Mouse (Mus musculus): ENCODE measurements at regions not wholly inside any gene's neighbourhood (a gene's known extent, or its start where the extent isn't known, plus 50 kb on each side); places are given as distances from the start of the nearest gene placed in this dataset.

DNA sequence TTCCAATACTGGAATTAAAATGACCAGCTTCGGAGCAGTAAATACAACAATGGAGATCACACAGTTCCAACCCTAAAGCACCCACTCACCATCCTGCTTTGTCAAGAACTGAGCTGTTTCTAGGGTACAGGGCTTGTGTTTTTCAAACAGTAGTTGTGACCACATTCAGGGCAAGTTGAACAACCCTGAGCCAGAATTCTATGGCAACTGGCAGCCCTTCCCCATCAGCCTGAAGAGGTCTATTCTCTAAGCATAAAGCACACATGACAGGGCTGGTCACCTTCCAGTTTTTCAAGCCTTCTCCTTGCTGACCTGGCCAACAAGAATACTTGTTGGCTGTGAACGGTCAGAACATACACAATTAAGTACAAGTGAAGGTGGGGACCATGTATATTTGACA, 150.5 kb upstream of the Adamts9 start:
- Histone ChIP-seq H3K9ac (ENCODE audit: low read depth, low read length) (no peak overlapping the region), H3K36me3 (ENCODE audit: control insufficient read depth, insufficient read depth) (no peaks in the 10 kb centered on the region), H3K4me2 (replicated peaks; ENCODE audit: low read depth) (no peak overlapping the region), H3K9me3 (ENCODE audit: control insufficient read depth) (no peaks in the 10 kb centered on the region), H3K4me3 (ENCODE audit: low read depth, low read length) (no peak overlapping the region), H3K4me1 (replicated peaks; ENCODE audit: control insufficient read depth, insufficient read depth, low read length) (no peaks in the 10 kb centered on the region), H3K27ac (ENCODE audit: low read depth, low read length) (no peak overlapping the region), H3K27me3 (replicated peaks; ENCODE audit: control insufficient read depth, insufficient read depth, low read length) (no peaks in the 10 kb centered on the region)
- WGBS: 80% methylated on average over 2 of the region's 2 CpGs
- no peak for ATAC-seq
- no peak for TF ChIP-seq CTCF (IDR thresholded peaks at IDR 0.05; ENCODE audit: low read depth)

DNA sequence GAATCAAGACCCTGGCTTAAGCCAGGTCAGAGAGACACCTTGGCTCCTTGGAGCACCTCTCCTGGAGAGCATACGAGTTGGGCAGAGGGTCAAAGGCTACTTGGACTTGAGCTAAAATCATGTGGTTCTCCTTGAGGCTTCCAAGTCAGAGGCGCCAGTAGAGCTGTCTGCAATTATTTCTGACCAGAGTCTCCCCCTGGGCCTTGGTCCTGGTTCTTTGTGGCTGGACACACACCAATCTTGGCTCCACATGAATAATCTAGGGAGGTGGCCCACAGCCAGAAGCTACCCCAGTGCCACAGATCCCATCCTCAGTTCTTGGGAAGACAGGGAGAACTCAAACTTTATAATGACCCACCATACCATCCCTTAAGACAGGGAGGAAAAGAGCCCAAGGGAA, 144.0 kb upstream of the Adamts9 start:
- Histone ChIP-seq H3K27me3 (replicated peaks; ENCODE audit: control insufficient read depth, insufficient read depth, low read length) (no peaks in the 10 kb centered on the region), H3K9me3 (ENCODE audit: control insufficient read depth) (no peaks in the 10 kb centered on the region), H3K36me3 (ENCODE audit: control insufficient read depth, insufficient read depth) (no peaks in the 10 kb centered on the region), H3K4me1 (replicated peaks; ENCODE audit: control insufficient read depth, insufficient read depth, low read length) (no peaks in the 10 kb centered on the region), H3K4me2 (replicated peaks; ENCODE audit: low read depth) (no peak overlapping the region), H3K4me3 (ENCODE audit: low read depth, low read length) (no peak overlapping the region), H3K27ac (ENCODE audit: low read depth, low read length) (no peak overlapping the region), H3K9ac (ENCODE audit: low read depth, low read length) (no peak overlapping the region)
- 80% methylated on average over 2 of the region's 2 CpGs for WGBS
- TF ChIP-seq CTCF (IDR thresholded peaks at IDR 0.05; ENCODE audit: low read depth): no peak
- ATAC-seq: no peak

- WGBS: 85% methylated on average over 1 of the region's 1 CpGs
- Histone ChIP-seq H3K9me3 (ENCODE audit: control insufficient read depth) (no peaks in the 10 kb centered on the region), H3K4me2 (replicated peaks; ENCODE audit: low read depth) (no peak overlapping the region), H3K27ac (ENCODE audit: low read depth, low read length) (no peak overlapping the region), H3K4me1 (replicated peaks; ENCODE audit: control insufficient read depth, insufficient read depth, low read length) (no peaks in the 10 kb centered on the region), H3K9ac (ENCODE audit: low read depth, low read length) (no peak overlapping the region), H3K36me3 (ENCODE audit: control insufficient read depth, insufficient read depth) (no peaks in the 10 kb centered on the region), H3K27me3 (replicated peaks; ENCODE audit: control insufficient read depth, insufficient read depth, low read length) (no peaks in the 10 kb centered on the region), H3K4me3 (ENCODE audit: low read depth, low read length) (no peak overlapping the region)
- ATAC-seq: no peak
- TF ChIP-seq CTCF (IDR thresholded peaks at IDR 0.05; ENCODE audit: low read depth): no peak
These were observed 141.0 kb upstream of the Adamts9 start for GRCm38 (mm10) chr6:93084286-93084685.

DNA sequence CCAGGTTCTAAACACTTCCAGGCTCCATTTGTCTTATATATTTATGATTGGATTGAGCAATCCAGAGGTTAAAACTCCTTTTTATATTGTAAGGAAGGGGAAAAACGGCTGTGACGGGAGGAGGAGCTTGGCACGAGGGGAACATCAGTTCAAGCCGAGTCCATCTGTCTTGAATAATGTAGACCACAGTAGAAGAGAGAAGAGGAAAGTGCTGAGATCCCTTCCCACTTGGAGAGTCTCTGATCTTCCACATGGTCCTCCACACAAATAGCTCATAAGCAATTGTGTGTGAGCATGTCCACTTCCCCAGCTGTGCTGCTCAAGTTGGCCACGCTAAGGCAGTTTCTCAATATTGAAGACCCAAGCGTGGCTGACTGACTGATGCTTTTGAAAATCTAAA, 140.4 kb upstream of the Adamts9 start:
- ATAC-seq: no peak
- H3K27ac ChIP-seq (ENCODE audit: low read depth, low read length): no peak overlapping the region
- no peaks in the 10 kb centered on the region for H3K36me3 ChIP-seq (ENCODE audit: control insufficient read depth, insufficient read depth)
- H3K4me1 ChIP-seq (replicated peaks; ENCODE audit: control insufficient read depth, insufficient read depth, low read length): no peaks in the 10 kb centered on the region
- no peak overlapping the region for H3K9ac ChIP-seq (ENCODE audit: low read depth, low read length)
- no peaks in the 10 kb centered on the region for H3K27me3 ChIP-seq (replicated peaks; ENCODE audit: control insufficient read depth, insufficient read depth, low read length)
- no peak overlapping the region for H3K4me2 ChIP-seq (replicated peaks; ENCODE audit: low read depth)
- WGBS: 66% methylated on average over 6 of the region's 6 CpGs
- H3K4me3 ChIP-seq (ENCODE audit: low read depth, low read length): no peak overlapping the region
- no peak for TF ChIP-seq CTCF (IDR thresholded peaks at IDR 0.05; ENCODE audit: low read depth)
- no peaks in the 10 kb centered on the region for H3K9me3 ChIP-seq (ENCODE audit: control insufficient read depth)

- Histone ChIP-seq H3K27me3 (replicated peaks; ENCODE audit: control insufficient read depth, insufficient read depth, low read length) (no peaks in the 10 kb centered on the region), H3K4me1 (replicated peaks; ENCODE audit: control insufficient read depth, insufficient read depth, low read length) (no peaks in the 10 kb centered on the region), H3K9ac (ENCODE audit: low read depth, low read length) (no peak overlapping the region), H3K36me3 (ENCODE audit: control insufficient read depth, insufficient read depth) (no peaks in the 10 kb centered on the region), H3K4me2 (replicated peaks; ENCODE audit: low read depth) (no peak overlapping the region), H3K27ac (ENCODE audit: low read depth, low read length) (no peak overlapping the region), H3K4me3 (ENCODE audit: low read depth, low read length) (no peak overlapping the region), H3K9me3 (ENCODE audit: control insufficient read depth) (no peaks in the 10 kb centered on the region)
- no peak for TF ChIP-seq CTCF (IDR thresholded peaks at IDR 0.05; ENCODE audit: low read depth)
- no peak for ATAC-seq
- WGBS: 46% methylated on average over 4 of the region's 4 CpGs
These were observed 138.9 kb upstream of the Adamts9 start for GRCm38 (mm10) chr6:93082205-93082604.

DNA sequence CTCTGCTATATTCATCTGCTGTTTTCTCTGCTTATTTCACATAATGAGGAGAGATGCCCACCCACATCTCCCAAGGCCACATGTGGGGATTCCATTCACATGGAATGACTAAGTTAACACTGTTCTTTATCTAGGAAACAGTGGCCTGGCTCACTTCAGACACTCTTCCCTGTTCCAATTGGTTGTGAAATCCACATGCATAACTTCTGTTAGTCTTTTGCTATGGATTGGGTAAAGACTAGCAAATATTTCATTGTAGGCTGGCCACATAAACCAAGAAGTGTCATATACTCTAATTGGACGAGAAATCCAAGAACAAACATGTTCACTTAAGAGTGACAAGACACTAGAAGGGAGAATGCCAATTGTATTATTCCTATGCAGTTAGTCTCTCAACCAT, 133.4 kb upstream of the Adamts9 start:
- WGBS: 82% methylated on average over 1 of the region's 1 CpGs
- no peaks in the 10 kb centered on the region for H3K9me3 ChIP-seq (ENCODE audit: control insufficient read depth)
- no peaks in the 10 kb centered on the region for H3K27me3 ChIP-seq (replicated peaks; ENCODE audit: control insufficient read depth, insufficient read depth, low read length)
- ATAC-seq: no peak
- no peaks in the 10 kb centered on the region for H3K36me3 ChIP-seq (ENCODE audit: control insufficient read depth, insufficient read depth)
- H3K4me3 ChIP-seq (ENCODE audit: low read depth, low read length): no peak overlapping the region
- TF ChIP-seq CTCF (IDR thresholded peaks at IDR 0.05; ENCODE audit: low read depth): no peak
- no peak overlapping the region for H3K27ac ChIP-seq (ENCODE audit: low read depth, low read length)
- no peak overlapping the region for H3K4me2 ChIP-seq (replicated peaks; ENCODE audit: low read depth)
- no peaks in the 10 kb centered on the region for H3K4me1 ChIP-seq (replicated peaks; ENCODE audit: control insufficient read depth, insufficient read depth, low read length)
- no peak overlapping the region for H3K9ac ChIP-seq (ENCODE audit: low read depth, low read length)

- H3K27ac ChIP-seq (ENCODE audit: low read depth, low read length): no peak overlapping the region
- no peaks in the 10 kb centered on the region for H3K36me3 ChIP-seq (ENCODE audit: control insufficient read depth, insufficient read depth)
- TF ChIP-seq CTCF (IDR thresholded peaks at IDR 0.05; ENCODE audit: low read depth): no peak
- 23% methylated on average over 5 of the region's 5 CpGs for WGBS
- no peak overlapping the region for H3K4me2 ChIP-seq (replicated peaks; ENCODE audit: low read depth)
- ATAC-seq: peak; percentile 45; the same call in 1 of the 2 replicates
- H3K27me3 ChIP-seq (replicated peaks; ENCODE audit: control insufficient read depth, insufficient read depth, low read length): no peaks in the 10 kb centered on the region
- H3K9ac ChIP-seq (ENCODE audit: low read depth, low read length): no peak overlapping the region
- H3K4me3 ChIP-seq (ENCODE audit: low read depth, low read length): no peak overlapping the region
- H3K4me1 ChIP-seq (replicated peaks; ENCODE audit: control insufficient read depth, insufficient read depth, low read length): no peaks in the 10 kb centered on the region
- no peaks in the 10 kb centered on the region for H3K9me3 ChIP-seq (ENCODE audit: control insufficient read depth)
These were observed 132.6 kb upstream of the Adamts9 start for GRCm38 (mm10) chr6:93075867-93076266.

All from intestine, postnatal 0 days (tissue).